Mouse (Mus musculus) frontal cortex, adult (tissue): ENCODE data around the gene Ube2k.
A peak's percentile ranks its signal among the peaks of the same experiment; 100 is the strongest.

Source experiments
- ATAC-seq: cut with Nextera tagmentation; 2 replicates; pipeline ENCODE4 v1.9.2; 2017; ENCODE audit warnings: mild to moderate bottlenecking, moderate library complexity, mixed read lengths; ENCODE audit not compliant: low TSS enrichment

The Ube2k gene

GRCm38 (mm10) chr5:65538121-65538520 lies 1.1 kb downstream of the Ube2k start:
- no peak for ATAC-seq

- ATAC-seq = no peak
Observed at GRCm38 (mm10) chr5:65538829-65539228, 1.8 kb downstream of the Ube2k start.

- no peak for ATAC-seq
Observed at GRCm38 (mm10) chr5:65539786-65540185, 2.8 kb downstream of the Ube2k start.

GRCm38 (mm10) chr5:65541889-65542288 lies 4.9 kb downstream of the Ube2k start:
- ATAC-seq = peak; percentile 69

GRCm38 (mm10) chr5:65543491-65543890 lies 6.5 kb downstream of the Ube2k start:
- no peak for ATAC-seq

- ATAC-seq = no peak
Observed at GRCm38 (mm10) chr5:65544616-65545015, 7.6 kb downstream of the Ube2k start.

- no peak for ATAC-seq
Observed at GRCm38 (mm10) chr5:65549677-65550076, 12.6 kb downstream of the Ube2k start.

GRCm38 (mm10) chr5:65557109-65557508 lies 20.1 kb downstream of the Ube2k start:
- ATAC-seq = no peak

- peak; percentile 38 for ATAC-seq
Observed at GRCm38 (mm10) chr5:65561125-65561893, 24.3 kb downstream of the Ube2k start.

- no peak for ATAC-seq
Observed at GRCm38 (mm10) chr5:65565486-65565885, 28.5 kb downstream of the Ube2k start.

GRCm38 (mm10) chr5:65574876-65575275 lies 37.8 kb downstream of the Ube2k start:
- ATAC-seq = no peak

GRCm38 (mm10) chr5:65575896-65576295 lies 38.9 kb downstream of the Ube2k start:
- ATAC-seq = no peak

GRCm38 (mm10) chr5:65578545-65578944 lies 41.5 kb downstream of the Ube2k start:
- ATAC-seq = no peak

- no peak for ATAC-seq
Observed at GRCm38 (mm10) chr5:65586291-65586690, 49.3 kb downstream of the Ube2k start.

- no peak for ATAC-seq
Observed at GRCm38 (mm10) chr5:65590199-65590598, 53.2 kb downstream of the Ube2k start.

- ATAC-seq = no peak
Observed at GRCm38 (mm10) chr5:65592421-65592820, 55.4 kb downstream of the Ube2k start.

GRCm38 (mm10) chr5:65599681-65600080 lies 62.6 kb downstream of the Ube2k start:
- no peak for ATAC-seq

- no peak for ATAC-seq
Observed at GRCm38 (mm10) chr5:65606820-65607219, 69.8 kb downstream of the Ube2k start.

- no peak for ATAC-seq
Observed at GRCm38 (mm10) chr5:65609769-65610168, 72.7 kb downstream of the Ube2k start.

- ATAC-seq = no peak
Observed at GRCm38 (mm10) chr5:65610541-65610940, 73.5 kb downstream of the Ube2k start.

- ATAC-seq = peak; percentile 41; the same call in 1 of the 2 replicates
Observed at GRCm38 (mm10) chr5:65613152-65613924, 76.3 kb downstream of the Ube2k start.

- no peak for ATAC-seq
Observed at GRCm38 (mm10) chr5:65624340-65624739, 87.3 kb downstream of the Ube2k start.

- no peak for ATAC-seq
Observed at GRCm38 (mm10) chr5:65638896-65639295, 101.9 kb downstream of the Ube2k start.
